Mouse (Mus musculus): ENCODE data around the gene Vmn1r165. TPM values are rescaled to one million over a fixed set of nuclear protein-coding genes. Genes with fewer than 3 reads are reported as not detected.

Vmn1r165 gene
- not detected for polyA plus RNA-seq (2017; shearing (Covaris generic))

GRCm38 (mm10) chr7:23217032-23217431 is at the start of gene Vmn1r165:
Gene Vmn1r165 (plus strand): TSS chr7:23217332.

GRCm38 (mm10) chr7:23251582-23251981 is 34.5 kb downstream of the Vmn1r165 start, which contains the start of gene Vmn1r166:
Gene Vmn1r166 (minus strand): TSS chr7:23251682.

Other genes starting within 250 kb of the Vmn1r165 start
- not detected for gene Gm4214, start 232.7 kb upstream of the Vmn1r165 start, polyA plus RNA-seq (2017; shearing (Covaris generic))
- not detected for gene Gm4216, start 197.4 kb upstream of the Vmn1r165 start, polyA plus RNA-seq (2017; shearing (Covaris generic))
- not detected for gene Vmn1r163, start 161.8 kb upstream of the Vmn1r165 start, polyA plus RNA-seq (2017; shearing (Covaris generic))
- not detected for gene Gm8720, start 149.9 kb upstream of the Vmn1r165 start, polyA plus RNA-seq (2017; shearing (Covaris generic))
- gene Gm10662, start 72.9 kb upstream of the Vmn1r165 start, polyA plus RNA-seq (2017; shearing (Covaris generic)), result not detected
- gene Vmn1r166, start 34.4 kb downstream of the Vmn1r165 start, polyA plus RNA-seq (2017; shearing (Covaris generic)), result not detected
- gene Gm6902, start 61.6 kb downstream of the Vmn1r165 start, polyA plus RNA-seq (2017; shearing (Covaris generic)), result not detected
- gene Nlrp4e, start 83.9 kb downstream of the Vmn1r165 start, polyA plus RNA-seq (2017; shearing (Covaris generic)), result 0.15 TPM
- gene Nlrp5, start 168.6 kb downstream of the Vmn1r165 start, polyA plus RNA-seq (2017; shearing (Covaris generic)), result not detected

All from naive thymus-derived CD4-positive, alpha-beta T cell, adult 5 months (primary cell).